Mouse (Mus musculus) CD8-positive naive resting alpha-beta T cell, adult 57 days (primary cell): ENCODE measurements around the gene Prps1l3. TPM values are rescaled to one million over a fixed set of nuclear protein-coding genes. Genes with fewer than 3 reads are reported as not detected.

Experiments used
- total RNA-seq: library from RNA; stranded (reverse); gene quantifications from one replicate; pipeline ENCODE4 v1.2.4, GENCODE M21; 2023

Prps1l3 gene
- 60.5 TPM for total RNA-seq

GRCm38 (mm10) chr12:57230192-57230706 is at the start of gene Prps1l3, which contains the start of gene Mipol1:
TSS of gene Prps1l3 (plus strand) at chr12:57230412.
TSS of gene Mipol1 (plus strand) at chr12:57230427.

GRCm38 (mm10) chr12:57197363-57198026 is 32.7 kb upstream of the Prps1l3 start, which contains the start of gene Slc25a21:
TSS of gene Slc25a21 (minus strand) at chr12:57197472.

Other genes with a start within 250 kb of the Prps1l3 start
- gene Slc25a21, start 32.9 kb upstream of the Prps1l3 start, total RNA-seq = not detected
- 8.2 TPM for gene Mipol1, start within 50 bp of the Prps1l3 start, total RNA-seq